Mouse (Mus musculus) hindbrain, postnatal 0 days (tissue): ENCODE results near the gene 1110017D15Rik. TPM values are rescaled to one million over a fixed set of nuclear protein-coding genes. Genes with fewer than 3 reads are reported as not detected.
A peak's percentile ranks its signal among the peaks of the same experiment; 100 is the strongest.

Experiments used
- ATAC-seq: fragments of 200-750 bp; cut with Nextera tagmentation; 2 replicates; pipeline ENCODE4 v1.8.0; 2017; ENCODE audit warnings: mild to moderate bottlenecking, moderate TSS enrichment, moderate library complexity
- DNase-seq: peaks from one replicate; pipeline ENCODE4 v3.0.0-alpha.2; 2015; ENCODE audit warnings: low spot score
- H3K27ac ChIP-seq: fragments of 300-500 bp; sonication (generic); 2 replicates; pipeline ENCODE4 v1.5.1; 2014; ENCODE audit warnings: mild to moderate bottlenecking
- H3K27me3 ChIP-seq: fragments of 300-500 bp; sonication (generic); 2 replicates; pipeline ENCODE4 v1.6.1; 2014; ENCODE audit warnings: low read length, mixed read lengths; ENCODE audit not compliant: insufficient read depth
- H3K36me3 ChIP-seq: fragments of 300-500 bp; sonication (generic); 2 replicates; pipeline ENCODE4 v1.6.1; 2014; ENCODE audit warnings: low read length, mixed read lengths; ENCODE audit not compliant: insufficient read depth
- H3K4me1 ChIP-seq: fragments of 300-500 bp; sonication (generic); 2 replicates; pipeline ENCODE4 v1.6.1; 2014; ENCODE audit warnings: antibody characterized with exemption, low read length, mixed read lengths; ENCODE audit not compliant: insufficient read depth
- H3K4me2 ChIP-seq: fragments of 300-500 bp; sonication (generic); 2 replicates; pipeline ENCODE4 v1.6.1; 2014; ENCODE audit warnings: low read depth, mild to moderate bottlenecking, low read length, moderate library complexity, mixed read lengths
- H3K4me3 ChIP-seq: fragments of 300-500 bp; sonication (generic); 2 replicates; pipeline ENCODE4 v1.5.1; 2014; ENCODE audit warnings: low read length
- H3K9ac ChIP-seq: fragments of 300-500 bp; sonication (generic); replicated peaks from 2 replicates; pipeline ENCODE4 v1.6.1; 2014; ENCODE audit warnings: mild to moderate bottlenecking, low read length, moderate library complexity, mixed read lengths
- H3K9me3 ChIP-seq: fragments of 300-500 bp; sonication (generic); 2 replicates; pipeline ENCODE4 v1.6.1; 2016; ENCODE audit warnings: low read length, mixed read lengths
- CTCF ChIP-seq: IDR thresholded peaks from 2 replicates; pipeline ENCODE4 v1.5.1; 2016; ENCODE audit warnings: antibody characterized with exemption, control low read depth, low read depth
- WGBS: fragments of 180-500 bp; shearing (Covaris S2); extraction: QIAGEN DNeasy Blood & Tissue Kit; methylation state at CpG from one replicate; pipeline ENCODE4 v1.1.7; 2014; 5-methylcytosine and 5-hydroxymethylcytosine counted together
- polyA plus RNA-seq: library from polyadenylated mRNA; unstranded; fragments of >200 nt; fragmentation: Nextera tagmentation; extraction: Ambion mirVana; gene quantifications from 2 replicates; pipeline ENCODE4 v1.2.1, GENCODE M21; 2015
- total RNA-seq: library from RNA; depleted of rRNA; stranded (reverse); fragments of >200 nt; gene quantifications from 2 replicates; pipeline ENCODE4 v1.2.3, GENCODE M21; 2014

1110017D15Rik gene
- total and polyA plus RNA-seq, 2 experiments from 2014 or later = 9.9 to 19.9 TPM

DNA sequence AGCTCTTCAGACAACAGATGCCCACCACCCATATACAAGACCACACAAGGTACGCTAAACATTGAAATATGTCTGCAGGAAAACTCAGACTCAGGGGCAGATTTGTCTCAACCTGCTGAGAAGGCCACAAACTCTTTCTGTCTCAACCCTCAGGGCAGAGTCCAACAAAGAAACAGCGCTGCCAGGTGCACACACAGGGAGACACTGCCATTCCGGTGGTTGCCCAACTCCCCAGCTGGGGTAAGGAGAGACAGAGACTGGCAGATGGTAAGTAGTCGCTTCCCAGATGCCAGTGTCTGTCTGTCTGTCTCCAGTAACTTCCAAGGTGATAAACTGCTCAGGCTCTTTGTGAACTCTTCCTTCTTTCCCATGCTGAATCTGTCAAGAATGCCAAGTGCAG is 16.3 kb downstream of the 1110017D15Rik start:
- WGBS = 50% methylated on average over 4 of the region's 4 CpGs
- TF ChIP-seq CTCF = no peak
- DNase-seq = no peak
- ATAC-seq = no peak
- Histone ChIP-seq H3K4me1 (peaks cover 14% of the 10 kb centered on the region), H3K9ac (no peak overlapping the region), H3K36me3 (no peaks in the 10 kb centered on the region), H3K4me2 (peak overlapping the region; percentile 55; the same call in 1 of the 2 replicates), H3K27me3 (peaks cover 8% of the 10 kb centered on the region; the same call in 1 of the 2 replicates), H3K27ac (no peak overlapping the region), H3K4me3 (no peak overlapping the region), H3K9me3 (no peaks in the 10 kb centered on the region)

GRCm38 (mm10) chr4:41499619-41500018 is 17.5 kb downstream of the 1110017D15Rik start:
- Histone ChIP-seq H3K4me3 (no peak overlapping the region), H3K9ac (no peak overlapping the region), H3K9me3 (no peaks in the 10 kb centered on the region), H3K4me2 (peak overlapping the region; percentile 41; the same call in 1 of the 2 replicates), H3K4me1 (peaks cover 14% of the 10 kb centered on the region), H3K27me3 (peaks cover 8% of the 10 kb centered on the region; the same call in 1 of the 2 replicates), H3K27ac (peak overlapping the region; percentile 60; the same call in 1 of the 2 replicates), H3K36me3 (no peaks in the 10 kb centered on the region)
- no peak for TF ChIP-seq CTCF
- DNase-seq (peak; percentile 30), ATAC-seq (no peak)
- 56% methylated on average over 8 of the region's 8 CpGs for WGBS

GRCm38 (mm10) chr4:41498921-41499391 is 18.2 kb downstream of the 1110017D15Rik start:
- no peak for TF ChIP-seq CTCF
- Histone ChIP-seq H3K27ac (peak overlapping the region; percentile 60; the same call in 1 of the 2 replicates), H3K4me1 (peaks cover 14% of the 10 kb centered on the region), H3K36me3 (no peaks in the 10 kb centered on the region), H3K9ac (peak overlapping the region; percentile 10; the same call in 1 of the 2 replicates), H3K27me3 (peaks cover 8% of the 10 kb centered on the region; the same call in 1 of the 2 replicates), H3K4me3 (peak overlapping the region; percentile 18), H3K9me3 (no peaks in the 10 kb centered on the region), H3K4me2 (peak overlapping the region; percentile 41)
- DNase-seq = peak; percentile 58
- 16% methylated on average over 43 of the region's 43 CpGs for WGBS
- ATAC-seq = no peak; the same call in 1 of the 2 replicates

DNA sequence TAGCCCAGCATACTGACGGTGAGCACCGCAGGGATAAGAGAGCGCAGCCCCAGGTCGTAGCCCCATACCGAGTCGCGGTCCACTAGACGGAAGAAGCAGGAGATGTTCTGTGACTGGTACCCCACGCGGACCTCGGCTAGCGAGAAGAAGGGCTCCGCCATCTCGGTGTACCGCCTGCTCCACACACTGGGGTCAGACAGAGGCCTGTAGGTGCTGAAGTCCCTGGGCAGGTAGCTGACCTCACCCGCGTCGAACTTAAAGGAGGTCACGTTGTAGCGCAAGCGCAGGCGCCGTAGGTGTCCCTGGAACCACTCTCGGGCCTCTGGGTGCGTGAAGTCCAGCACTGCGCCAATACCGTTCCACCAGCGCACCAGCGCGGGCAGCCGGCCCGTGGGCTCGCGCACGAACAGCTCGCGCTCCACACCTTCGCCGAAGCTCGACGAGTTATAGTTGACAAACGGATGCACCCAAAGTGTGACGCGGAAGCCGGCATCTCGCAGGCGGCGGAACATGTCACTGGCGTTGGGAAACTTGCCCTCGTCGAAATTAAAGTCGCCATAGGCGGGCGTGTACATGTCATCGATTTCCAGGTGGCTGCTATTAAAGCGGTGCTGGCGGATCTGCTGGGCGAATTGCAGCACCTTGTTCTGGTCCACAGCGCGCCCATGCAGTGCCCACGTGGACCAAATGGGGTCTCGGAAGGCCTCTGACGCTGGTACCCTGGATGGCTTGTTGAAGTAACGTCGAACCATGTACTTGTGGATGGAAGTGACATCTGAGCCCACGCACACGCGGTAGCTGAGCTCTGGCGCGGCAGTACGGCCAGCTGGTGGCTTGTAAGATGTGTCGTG is 18.9 kb downstream of the 1110017D15Rik start:
- H3K27ac ChIP-seq = no peak overlapping the region; the same call in 1 of the 2 replicates
- 24% methylated on average over 72 of the region's 72 CpGs for WGBS
- peak overlapping the region; percentile 41 for H3K4me2 ChIP-seq
- H3K4me3 ChIP-seq = peak overlapping the region; percentile 18
- ATAC-seq (peak; percentile 6; the same call in 1 of the 2 replicates), DNase-seq (peak; percentile 23)
- H3K36me3 ChIP-seq = no peaks in the 10 kb centered on the region
- TF ChIP-seq CTCF = no peak
- H3K9ac ChIP-seq = peak overlapping the region; percentile 35; the same call in 1 of the 2 replicates
- H3K9me3 ChIP-seq = no peaks in the 10 kb centered on the region
- H3K4me1 ChIP-seq = peaks cover 14% of the 10 kb centered on the region
- H3K27me3 ChIP-seq = peaks cover 8% of the 10 kb centered on the region; the same call in 1 of the 2 replicates

DNA sequence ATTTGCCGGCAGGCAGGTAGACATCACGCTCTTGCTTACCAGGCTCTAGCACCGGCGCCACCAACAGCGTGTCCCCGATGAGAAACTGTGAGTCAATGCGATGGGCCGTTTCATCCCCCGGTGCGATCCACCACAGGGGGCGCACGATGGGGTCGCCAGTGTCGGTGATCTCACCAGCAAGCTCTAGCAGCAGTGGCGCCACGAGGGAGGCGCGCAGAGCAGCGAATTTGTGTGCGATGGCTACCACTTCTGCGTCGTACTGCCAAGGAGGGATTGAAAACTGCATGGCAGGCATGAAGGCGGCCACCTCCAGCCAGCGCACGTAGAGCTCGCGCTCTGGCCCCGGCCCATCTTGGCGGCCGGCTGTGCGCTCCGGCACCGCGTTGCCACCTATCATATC is 19.6 kb downstream of the 1110017D15Rik start:
- ATAC-seq (peak; percentile 25; the same call in 1 of the 2 replicates), DNase-seq (peak; percentile 65)
- TF ChIP-seq CTCF = peak; percentile 60
- H3K27ac ChIP-seq = no peak overlapping the region; the same call in 1 of the 2 replicates
- H3K4me2 ChIP-seq = peak overlapping the region; percentile 41
- peaks cover 8% of the 10 kb centered on the region; the same call in 1 of the 2 replicates for H3K27me3 ChIP-seq
- peak overlapping the region; percentile 35 for H3K9ac ChIP-seq
- H3K4me1 ChIP-seq = peaks cover 14% of the 10 kb centered on the region
- no peaks in the 10 kb centered on the region for H3K36me3 ChIP-seq
- H3K9me3 ChIP-seq = no peaks in the 10 kb centered on the region
- WGBS = 9% methylated on average over 34 of the region's 34 CpGs
- peak overlapping the region; percentile 18 for H3K4me3 ChIP-seq

DNA sequence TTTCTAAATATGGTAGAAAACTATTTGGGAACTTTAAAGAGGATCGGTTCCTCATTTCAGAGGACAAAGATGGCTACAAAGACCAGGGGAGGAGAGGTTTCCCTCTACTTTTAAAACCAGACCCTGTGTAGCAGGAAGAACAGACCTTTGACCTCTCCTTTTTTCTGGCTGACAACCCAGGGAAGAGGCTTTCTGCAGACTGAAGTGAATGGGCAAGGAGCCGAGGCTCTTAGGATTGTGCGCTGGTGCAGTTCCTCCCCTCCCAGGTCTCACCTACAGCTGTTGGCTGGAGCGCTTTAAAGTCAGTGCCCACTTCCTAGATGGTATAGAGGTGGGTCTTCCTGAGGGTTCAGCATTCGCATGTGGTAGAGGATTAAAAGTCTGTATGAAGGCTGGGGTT is 20.1 kb downstream of the 1110017D15Rik start:
- TF ChIP-seq CTCF = no peak
- Histone ChIP-seq H3K27ac (no peak overlapping the region), H3K4me1 (peaks cover 11% of the 10 kb centered on the region; the same call in 1 of the 2 replicates), H3K9me3 (no peaks in the 10 kb centered on the region), H3K27me3 (peaks cover 8% of the 10 kb centered on the region; the same call in 1 of the 2 replicates), H3K36me3 (no peaks in the 10 kb centered on the region), H3K9ac (0 out of 2 replicates have a peak overlapping the region, but pooled peaks have one; percentile 35), H3K4me2 (peak overlapping the region; percentile 41), H3K4me3 (no peak overlapping the region)
- DNase-seq (no peak), ATAC-seq (no peak)
- WGBS = 49% methylated on average over 5 of the region's 5 CpGs
